31 mouse cellular contexts compared by ENCODE assay signal in genomic region chr4:149263218-149263617, GRCm38 (mm10).
"Had no signal": no experiment of that assay in that cellular context is flagged by ENCODE, and none has a peak within 500 bp of the region (broad histone marks: within the 10 kb centered on the region; RNA-seq: fewer than 3 reads in every experiment).

No protein-coding gene starts in this region.

- H3K9me3 ChIP-seq: limb, embryonic 10.5 days; limb, embryonic 12.5 days; limb, embryonic 13.5 days; limb, embryonic 15.5 days; liver, embryonic 12.5 days; liver, embryonic 13.5 days; liver, embryonic 15.5 days; lung, embryonic 15.5 days; megakaryocyte, embryonic 14.5 days; midbrain, embryonic 10.5 days; midbrain, embryonic 12.5 days; midbrain, embryonic 13.5 days; midbrain, embryonic 15.5 days had no signal

- H3K36me3 ChIP-seq: liver, embryonic 13.5 days had no signal

- H3K27ac ChIP-seq: limb, embryonic 10.5 days; limb, embryonic 12.5 days; limb, embryonic 13.5 days; limb, embryonic 15.5 days; liver, embryonic 12.5 days; liver, embryonic 13.5 days; liver, embryonic 14.5 days; liver, embryonic 15.5 days; lung, embryonic 15.5 days; macrophage; midbrain, embryonic 10.5 days; midbrain, embryonic 12.5 days; midbrain, embryonic 13.5 days; midbrain, embryonic 15.5 days had no signal

- H3K4me1 ChIP-seq: limb, embryonic 10.5 days; limb, embryonic 12.5 days; limb, embryonic 13.5 days; limb, embryonic 15.5 days; liver, embryonic 12.5 days; liver, embryonic 13.5 days; liver, embryonic 15.5 days; lung, embryonic 15.5 days; midbrain, embryonic 10.5 days; midbrain, embryonic 12.5 days; midbrain, embryonic 13.5 days; midbrain, embryonic 15.5 days had no signal

- DNase-seq: left cerebral cortex, postnatal 4 days; liver; liver, embryonic 13.5 days; liver, postnatal 0 days; lung, adult 18-20 months; lung, adult 2 months; lung, embryonic 14.5 days; lung, postnatal 10 days; lung, postnatal 14 days; lung, postnatal 36 days; lung, postnatal 4 days; midbrain, embryonic 14.5 days had no signal

- H3K4me3 ChIP-seq: limb, embryonic 10.5 days; limb, embryonic 12.5 days; limb, embryonic 13.5 days; limb, embryonic 15.5 days; liver, embryonic 12.5 days; liver, embryonic 13.5 days; liver, embryonic 15.5 days; lung, embryonic 15.5 days; megakaryocyte, embryonic 14.5 days; midbrain, embryonic 10.5 days; midbrain, embryonic 12.5 days; midbrain, embryonic 13.5 days; midbrain, embryonic 15.5 days; myocyte had no signal

- H3K9ac ChIP-seq: limb, embryonic 12.5 days; limb, embryonic 13.5 days; limb, embryonic 15.5 days; liver, embryonic 12.5 days; liver, embryonic 13.5 days; liver, embryonic 14.5 days; liver, embryonic 15.5 days; liver, postnatal 0 days; lung, embryonic 14.5 days; lung, embryonic 15.5 days; midbrain, embryonic 12.5 days; midbrain, embryonic 13.5 days; midbrain, embryonic 15.5 days had no signal

- H3K27me3 ChIP-seq: limb, embryonic 12.5 days; limb, embryonic 13.5 days; limb, embryonic 15.5 days; liver, embryonic 12.5 days; liver, embryonic 13.5 days; liver, embryonic 15.5 days; lung, embryonic 15.5 days; megakaryocyte, embryonic 14.5 days; midbrain, embryonic 12.5 days; midbrain, embryonic 13.5 days; midbrain, embryonic 15.5 days had no signal

- ATAC-seq: liver, embryonic 12.5 days; liver, postnatal 0 days; lung, postnatal 0 days; midbrain, embryonic 13.5 days; midbrain, embryonic 15.5 days; midbrain, embryonic 16.5 days had no signal

- H3K4me2 ChIP-seq: limb, embryonic 12.5 days; limb, embryonic 13.5 days; limb, embryonic 15.5 days; liver, embryonic 11.5 days; liver, embryonic 12.5 days; liver, embryonic 13.5 days; liver, embryonic 15.5 days; lung, embryonic 14.5 days; lung, embryonic 15.5 days; midbrain, embryonic 11.5 days; midbrain, embryonic 12.5 days; midbrain, embryonic 13.5 days; midbrain, embryonic 15.5 days had no signal
